Mouse (Mus musculus) limb, embryonic 13.5 days (tissue): ENCODE data around the gene Vmn1r239-ps. TPM values are rescaled to one million over a fixed set of nuclear protein-coding genes. Genes with fewer than 3 reads are reported as not detected.
A peak's percentile ranks its signal among the peaks of the same experiment; 100 is the strongest.
"Not testable (repeated sequence)": the region's sequence is repeated elsewhere in the genome, so short reads cannot be mapped to it uniquely, and the experiment has no call there.

Experiments used
- ATAC-seq: fragments of 200-750 bp; cut with Nextera tagmentation; 2 replicates; pipeline ENCODE4 v1.8.0; 2017; ENCODE audit warnings: low read depth, moderate number of reproducible peaks, moderate TSS enrichment; ENCODE audit not compliant: low FRiP score
- H3K27ac ChIP-seq: fragments of 300-500 bp; sonication (generic); 2 replicates; pipeline ENCODE4 v1.5.1; 2015; ENCODE audit warnings: inconsistent platforms, mild to moderate bottlenecking, moderate library complexity
- H3K27me3 ChIP-seq: fragments of 300-500 bp; sonication (generic); 2 replicates; pipeline ENCODE4 v1.6.1; 2015; ENCODE audit warnings: mild to moderate bottlenecking, inconsistent platforms
- H3K36me3 ChIP-seq: fragments of 300-500 bp; sonication (generic); 2 replicates; pipeline ENCODE4 v1.6.1; 2015; ENCODE audit warnings: inconsistent platforms, mild to moderate bottlenecking, moderate library complexity
- H3K4me1 ChIP-seq: fragments of 300-500 bp; sonication (generic); 2 replicates; pipeline ENCODE4 v1.6.1; 2015; ENCODE audit warnings: inconsistent platforms
- H3K4me2 ChIP-seq: fragments of 300-500 bp; sonication (generic); replicated peaks from 2 replicates; pipeline ENCODE4 v1.6.1; 2015; ENCODE audit warnings: inconsistent platforms, mild to moderate bottlenecking, moderate library complexity
- H3K4me3 ChIP-seq: fragments of 300-500 bp; sonication (generic); 2 replicates; pipeline ENCODE4 v1.5.1; 2015; ENCODE audit warnings: moderate library complexity, mild to moderate bottlenecking, inconsistent platforms
- H3K9ac ChIP-seq: fragments of 300-500 bp; sonication (generic); 2 replicates; pipeline ENCODE4 v1.6.1; 2015; ENCODE audit warnings: mild to moderate bottlenecking, inconsistent platforms
- H3K9me3 ChIP-seq: fragments of 300-500 bp; sonication (generic); 2 replicates; pipeline ENCODE4 v1.6.1; 2016; ENCODE audit warnings: inconsistent platforms
- WGBS: fragments of 180-500 bp; shearing (Covaris S2); methylation state at CpG from one replicate; pipeline ENCODE4 v1.1.7; 2015; 5-methylcytosine and 5-hydroxymethylcytosine counted together
- polyA plus RNA-seq: library from polyadenylated mRNA; unstranded; fragments of >200 nt; fragmentation: Nextera tagmentation; extraction: Ambion mirVana; gene quantifications from 2 replicates; pipeline ENCODE4 v1.2.1, GENCODE M21; 2015

The Vmn1r239-ps gene
- not detected in 2 replicates for polyA plus RNA-seq

DNA sequence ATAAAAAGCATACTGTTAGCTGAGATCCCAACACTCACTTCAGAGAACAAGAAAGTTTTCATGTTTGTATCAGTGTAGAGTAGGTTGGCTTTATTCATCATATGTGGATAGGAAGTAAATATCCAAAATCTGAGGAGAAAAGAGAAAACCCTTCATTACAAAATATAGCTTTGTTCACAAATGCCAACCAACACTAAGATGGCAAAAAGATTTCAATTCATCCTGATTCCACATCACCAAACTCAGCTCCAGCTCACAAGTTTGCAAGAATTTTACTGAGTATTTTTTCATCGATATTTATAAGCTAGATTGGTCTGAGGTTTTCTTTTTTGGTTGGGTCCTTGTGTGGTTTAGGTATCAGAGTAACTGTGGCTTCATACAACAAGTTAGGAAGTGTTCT lies at the start of gene Vmn1r239-ps:
TSS of gene Vmn1r239-ps (minus strand) at position 101 of the 400 bp plus-strand sequence.
- not testable (repeated sequence) for H3K27me3 ChIP-seq, H3K27ac ChIP-seq, H3K4me1 ChIP-seq, ATAC-seq, H3K4me3 ChIP-seq, H3K9me3 ChIP-seq, H3K9ac ChIP-seq, H3K4me2 ChIP-seq, H3K36me3 ChIP-seq
- 83% methylated on average over 1 of the region's 1 CpGs for WGBS

DNA sequence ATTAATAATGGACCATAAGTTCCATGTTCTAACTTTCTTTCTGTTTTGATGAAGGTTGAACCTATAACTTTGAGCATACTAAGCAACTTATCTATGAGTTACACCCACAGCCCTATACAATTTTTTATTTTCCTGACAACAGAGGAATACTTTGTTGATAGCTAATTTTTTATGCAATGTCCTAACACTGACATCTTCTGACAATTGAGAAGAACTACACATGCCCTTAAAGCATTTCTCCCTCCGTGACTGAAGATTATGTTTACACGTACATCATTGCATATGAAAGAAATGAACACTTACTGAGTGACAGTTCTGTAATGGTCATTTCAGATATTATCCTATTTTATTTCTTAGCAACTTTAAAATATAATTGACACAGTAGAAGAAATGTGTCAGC lies 36.0 kb upstream of the Vmn1r239-ps start:
- no peaks in the 10 kb centered on the region for H3K36me3 ChIP-seq
- no peak overlapping the region for H3K9ac ChIP-seq
- no peak for ATAC-seq
- H3K4me1 ChIP-seq = no peaks in the 10 kb centered on the region
- H3K27me3 ChIP-seq = no peaks in the 10 kb centered on the region
- H3K9me3 ChIP-seq = no peaks in the 10 kb centered on the region
- 70% methylated on average over 2 of the region's 2 CpGs for WGBS
- H3K4me3 ChIP-seq = no peak overlapping the region
- no peak overlapping the region for H3K27ac ChIP-seq
- H3K4me2 ChIP-seq = no peak overlapping the region

DNA sequence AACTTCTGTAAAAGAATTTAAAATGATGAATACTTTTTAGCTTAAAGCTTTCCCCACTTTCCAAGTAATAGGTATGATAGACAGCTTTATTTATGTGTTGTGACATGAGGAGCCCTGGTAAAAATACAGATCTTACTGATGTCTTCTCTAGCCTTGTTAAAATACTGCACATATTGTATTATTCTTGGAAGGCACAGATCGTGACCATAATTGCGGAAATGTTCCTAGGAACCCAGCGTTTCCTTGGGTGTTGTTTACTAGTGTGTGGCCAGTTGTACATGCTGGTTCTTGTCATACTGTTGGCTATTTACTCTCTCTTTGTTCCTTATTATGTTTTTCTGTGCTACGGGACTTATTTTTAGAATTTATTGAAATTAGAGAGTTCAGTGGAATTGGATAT lies 10.1 kb downstream of the Vmn1r239-ps start:
- 86% methylated on average over 4 of the region's 4 CpGs for WGBS
- H3K4me1 ChIP-seq = no peaks in the 10 kb centered on the region

DNA sequence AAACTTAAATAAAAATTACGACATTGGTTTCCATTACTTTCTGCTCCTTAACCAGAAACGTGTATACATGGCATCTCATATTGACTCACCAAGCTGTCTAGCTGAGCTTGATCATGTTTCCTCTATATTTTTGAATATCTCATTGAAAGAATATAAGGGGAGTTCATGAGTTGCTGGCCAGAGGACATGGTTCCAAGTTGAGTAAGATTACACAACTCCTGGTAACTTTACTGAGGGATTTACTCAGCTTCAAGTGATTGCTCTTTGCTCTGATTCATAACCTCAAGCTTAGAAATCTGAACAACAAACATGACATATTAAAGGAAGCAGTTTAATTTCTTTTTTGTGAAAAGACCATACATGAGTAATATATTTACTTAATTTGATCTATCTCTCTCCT lies 18.1 kb downstream of the Vmn1r239-ps start:
- H3K4me3 ChIP-seq = no peak overlapping the region
- H3K4me1 ChIP-seq = no peaks in the 10 kb centered on the region
- H3K9me3 ChIP-seq = no peaks in the 10 kb centered on the region
- H3K36me3 ChIP-seq = no peaks in the 10 kb centered on the region
- H3K9ac ChIP-seq = no peak overlapping the region
- H3K4me2 ChIP-seq = no peak overlapping the region
- H3K27ac ChIP-seq = no peak overlapping the region
- no peak for ATAC-seq
- WGBS = 80% methylated on average over 2 of the region's 2 CpGs
- no peaks in the 10 kb centered on the region for H3K27me3 ChIP-seq

More for the DNA sequence above, 10.1 kb downstream of the Vmn1r239-ps start:
- Histone ChIP-seq H3K27me3 (no peaks in the 10 kb centered on the region), H3K9me3 (no peaks in the 10 kb centered on the region), H3K4me3 (no peak overlapping the region), H3K27ac (no peak overlapping the region), H3K9ac (no peak overlapping the region), H3K36me3 (no peaks in the 10 kb centered on the region), H3K4me2 (no peak overlapping the region)
- ATAC-seq = no peak

DNA sequence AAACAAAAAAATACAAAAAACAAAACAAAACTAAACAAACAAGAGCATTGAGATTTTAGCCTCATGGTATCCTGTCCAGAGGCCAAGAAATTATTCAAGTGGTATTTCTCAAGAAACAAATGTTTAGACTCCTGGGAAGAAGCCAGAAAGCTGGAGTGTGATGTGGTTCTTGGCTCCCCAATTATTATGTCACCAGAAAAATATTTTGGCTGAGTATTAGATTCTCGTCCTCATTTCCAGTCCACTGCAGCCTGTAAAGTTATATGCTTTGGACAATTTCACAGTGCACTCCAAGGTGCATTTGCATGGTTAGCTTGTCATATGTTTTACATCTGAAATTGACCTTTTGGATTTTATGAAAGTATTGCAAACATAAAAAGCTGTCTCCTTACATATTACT lies 23.8 kb downstream of the Vmn1r239-ps start:
- no peaks in the 10 kb centered on the region for H3K9me3 ChIP-seq
- ATAC-seq = peak; percentile 78; the same call in 1 of the 2 replicates
- H3K4me1 ChIP-seq = no peaks in the 10 kb centered on the region
- no peak overlapping the region for H3K27ac ChIP-seq
- no peaks in the 10 kb centered on the region for H3K36me3 ChIP-seq
- WGBS = 35% methylated on average over 1 of the region's 1 CpGs
- H3K9ac ChIP-seq = no peak overlapping the region
- no peak overlapping the region for H3K4me3 ChIP-seq
- no peak overlapping the region for H3K4me2 ChIP-seq
- no peaks in the 10 kb centered on the region for H3K27me3 ChIP-seq

DNA sequence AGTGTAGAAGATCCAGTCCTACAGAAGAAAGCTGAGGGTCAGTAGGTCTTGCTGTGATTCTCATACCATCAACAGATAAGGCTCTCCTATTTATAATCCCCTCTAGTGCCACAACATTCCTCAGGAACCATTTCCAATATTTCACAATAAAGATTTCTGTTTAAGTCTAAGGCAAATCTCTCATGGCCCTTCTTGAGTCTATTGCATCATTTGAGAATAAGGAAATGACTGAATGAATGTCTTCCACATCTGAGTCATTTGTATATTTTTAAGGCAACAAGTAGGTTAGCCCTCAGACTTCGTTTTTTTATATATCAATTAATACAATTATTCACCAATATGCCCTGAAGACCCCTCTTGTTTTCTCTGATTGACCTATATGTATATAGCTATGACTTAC lies 24.4 kb downstream of the Vmn1r239-ps start, which contains the start of gene Il13ra2:
TSS of gene Il13ra2 (minus strand) at position 64 of the 400 bp plus-strand sequence.
- Histone ChIP-seq H3K9ac (no peak within 1 kb of the TSS), H3K36me3 (no peaks in the 10 kb centered on the region)
- 38% methylated on average over 1 of the region's 1 CpGs for WGBS

More for the DNA sequence above, 24.4 kb downstream of the Vmn1r239-ps start, which contains the start of gene Il13ra2:
- no peak within 1 kb of the TSS for H3K4me3 ChIP-seq
- no peak for ATAC-seq
- H3K27ac ChIP-seq = no peak within 1 kb of the TSS
- no peaks in the 10 kb centered on the region for H3K9me3 ChIP-seq
- H3K4me2 ChIP-seq = no peak within 1 kb of the TSS
- H3K4me1 ChIP-seq = no peaks in the 10 kb centered on the region
- H3K27me3 ChIP-seq = no peaks in the 10 kb centered on the region

Other genes starting within 250 kb of the Vmn1r239-ps start
- not detected in 2 replicates for gene Il13ra2, start 24.5 kb downstream of the Vmn1r239-ps start, polyA plus RNA-seq
- 7.8 and 8.3 TPM in 2 replicates for gene Lrch2, start 100.4 kb upstream of the Vmn1r239-ps start, polyA plus RNA-seq